Mouse (Mus musculus) heart, embryonic 12.5 days (tissue): ENCODE measurements around the gene Hbb-bh1. TPM values are rescaled to one million over a fixed set of nuclear protein-coding genes. Genes with fewer than 3 reads are reported as not detected.

Experiments
- polyA plus RNA-seq: library from polyadenylated mRNA; unstranded; fragments of >200 nt; fragmentation: Nextera tagmentation; extraction: Ambion mirVana; gene quantifications from 2 replicates; pipeline ENCODE4 v1.2.1, GENCODE M21; 2016

The Hbb-bh1 gene
- polyA plus RNA-seq, 1 experiment from 2014 or later = 2,280 TPM

Other genes starting within 250 kb of the Hbb-bh1 start
- not detected in 2 replicates for gene Olfr619, start 242.6 kb downstream of the Hbb-bh1 start, polyA plus RNA-seq
- not detected in 2 replicates for gene Olfr620, start 230.6 kb downstream of the Hbb-bh1 start, polyA plus RNA-seq
- not detected in 2 replicates for gene Olfr622, start 200.5 kb downstream of the Hbb-bh1 start, polyA plus RNA-seq
- not detected in 2 replicates for gene Olfr623, start 179.5 kb downstream of the Hbb-bh1 start, polyA plus RNA-seq
- gene Olfr624, start 172.0 kb downstream of the Hbb-bh1 start, polyA plus RNA-seq = 0.03 and 0.04 TPM in 2 replicates
- gene Olfr625-ps1, start 160.4 kb downstream of the Hbb-bh1 start, polyA plus RNA-seq = not detected in 2 replicates
- not detected in 2 replicates for gene Olfr243, start 128.5 kb downstream of the Hbb-bh1 start, polyA plus RNA-seq
- not detected in 2 replicates for gene Olfr628, start 112.8 kb downstream of the Hbb-bh1 start, polyA plus RNA-seq
- 0.08 TPM in 1 of 2 replicates, not detected in the other for gene Olfr629, start 98.2 kb downstream of the Hbb-bh1 start, polyA plus RNA-seq
- not detected in 2 replicates for gene Olfr630, start 85.8 kb downstream of the Hbb-bh1 start, polyA plus RNA-seq
- gene Olfr69, start 71.6 kb downstream of the Hbb-bh1 start, polyA plus RNA-seq = not detected in 2 replicates
- gene Olfr68, start 63.5 kb downstream of the Hbb-bh1 start, polyA plus RNA-seq = not detected in 2 replicates
- gene Olfr67, start 51.3 kb downstream of the Hbb-bh1 start, polyA plus RNA-seq = not detected in 2 replicates
- 3,072 and 3,403 TPM in 2 replicates for gene Hbb-bt, start 29.2 kb downstream of the Hbb-bh1 start, polyA plus RNA-seq
- gene Hbb-bs, start 15.1 kb downstream of the Hbb-bh1 start, polyA plus RNA-seq = 2,689 and 3,022 TPM in 2 replicates
- gene Hbb-bh2, start 2.6 kb downstream of the Hbb-bh1 start, polyA plus RNA-seq = 0.50 and 0.56 TPM in 2 replicates
- 31,254 and 35,001 TPM in 2 replicates for gene Hbb-y, start 10.1 kb upstream of the Hbb-bh1 start, polyA plus RNA-seq
- gene Olfr66, start 43.1 kb upstream of the Hbb-bh1 start, polyA plus RNA-seq = not detected in 2 replicates
- gene Olfr64, start 51.3 kb upstream of the Hbb-bh1 start, polyA plus RNA-seq = not detected in 2 replicates
- not detected in 2 replicates for gene Olfr65, start 60.3 kb upstream of the Hbb-bh1 start, polyA plus RNA-seq
- not detected in 2 replicates for gene Olfr631, start 85.7 kb upstream of the Hbb-bh1 start, polyA plus RNA-seq
- not detected in 2 replicates for gene Olfr632, start 91.2 kb upstream of the Hbb-bh1 start, polyA plus RNA-seq
- gene Olfr633, start 101.3 kb upstream of the Hbb-bh1 start, polyA plus RNA-seq = not detected in 2 replicates
- not detected in 2 replicates for gene Olfr635, start 128.0 kb upstream of the Hbb-bh1 start, polyA plus RNA-seq
- 0.18 TPM in 1 of 2 replicates, not detected in the other for gene Olfr638, start 155.6 kb upstream of the Hbb-bh1 start, polyA plus RNA-seq
- gene Olfr639, start 174.1 kb upstream of the Hbb-bh1 start, polyA plus RNA-seq = 0.03 and 0.04 TPM in 2 replicates
- not detected in 2 replicates for gene Olfr640, start 182.4 kb upstream of the Hbb-bh1 start, polyA plus RNA-seq
- gene Olfr641, start 192.3 kb upstream of the Hbb-bh1 start, polyA plus RNA-seq = not detected in 2 replicates
- gene Olfr642, start 209.5 kb upstream of the Hbb-bh1 start, polyA plus RNA-seq = not detected in 2 replicates
- not detected in 2 replicates for gene 4930516K23Rik, start 218.3 kb upstream of the Hbb-bh1 start, polyA plus RNA-seq
- gene Olfr644, start 228.7 kb upstream of the Hbb-bh1 start, polyA plus RNA-seq = not detected in 2 replicates
- gene Olfr645, start 242.3 kb upstream of the Hbb-bh1 start, polyA plus RNA-seq = not detected in 2 replicates